Mouse (Mus musculus) neural tube, embryonic 14.5 days (tissue): ENCODE results near the gene Hnf1b. TPM values are rescaled to one million over a fixed set of nuclear protein-coding genes. Genes with fewer than 3 reads are reported as not detected.

ENCODE experiments used
- ATAC-seq: fragments of 200-750 bp; cut with Nextera tagmentation; 2 replicates; pipeline ENCODE4 v1.8.0; 2017; ENCODE audit warnings: low read depth, mild to moderate bottlenecking, moderate TSS enrichment, moderate library complexity
- H3K27ac ChIP-seq: fragments of 300-500 bp; sonication (generic); 2 replicates; pipeline ENCODE4 v1.5.1; 2014; ENCODE audit warnings: low read depth, mild to moderate bottlenecking, control low read depth, low read length, moderate library complexity, mixed read lengths
- H3K27me3 ChIP-seq: fragments of 300-500 bp; sonication (generic); 2 replicates; pipeline ENCODE4 v1.6.1; 2014; ENCODE audit warnings: low read length; ENCODE audit not compliant: control insufficient read depth, insufficient read depth
- H3K36me3 ChIP-seq: fragments of 300-500 bp; sonication (generic); 2 replicates; pipeline ENCODE4 v1.6.1; 2014; ENCODE audit warnings: low read length, mixed read lengths; ENCODE audit not compliant: control insufficient read depth, insufficient read depth
- H3K4me1 ChIP-seq: fragments of 300-500 bp; sonication (generic); 2 replicates; pipeline ENCODE4 v1.6.1; 2014; ENCODE audit warnings: low read length; ENCODE audit not compliant: control insufficient read depth, insufficient read depth
- H3K4me2 ChIP-seq: fragments of 300-500 bp; sonication (generic); 2 replicates; pipeline ENCODE4 v1.6.1; 2014; ENCODE audit warnings: mild to moderate bottlenecking, low read depth, low read length, control low read depth
- H3K4me3 ChIP-seq: fragments of 300-500 bp; sonication (generic); 2 replicates; pipeline ENCODE4 v1.5.1; 2014; ENCODE audit warnings: low read depth, low read length, control low read depth, mixed read lengths
- H3K9ac ChIP-seq: fragments of 300-500 bp; sonication (generic); replicated peaks from 2 replicates; pipeline ENCODE4 v1.6.1; 2014; ENCODE audit warnings: low read depth, mild to moderate bottlenecking, control low read depth, low read length, mixed read lengths
- H3K9me3 ChIP-seq: fragments of 300-500 bp; sonication (generic); 2 replicates; pipeline ENCODE4 v1.6.1; 2016; ENCODE audit warnings: low read length; ENCODE audit not compliant: control insufficient read depth
- WGBS: fragments of 180-500 bp; shearing (Covaris S2); extraction: QIAGEN DNeasy Blood & Tissue Kit; methylation state at CpG from one replicate; pipeline ENCODE4 v1.1.7; 2014; 5-methylcytosine and 5-hydroxymethylcytosine counted together
- polyA plus RNA-seq: library from polyadenylated mRNA; unstranded; fragments of >200 nt; fragmentation: Nextera tagmentation; extraction: Ambion mirVana; gene quantifications from 2 replicates; pipeline ENCODE4 v1.2.1, GENCODE M21; 2014

The Hnf1b gene
- polyA plus RNA-seq, 1 experiment from 2014 or later: 0.63 TPM

- Histone ChIP-seq H3K4me2 (no peak overlapping the region), H3K27ac (no peak overlapping the region), H3K27me3 (no peaks in the 10 kb centered on the region), H3K4me1 (no peaks in the 10 kb centered on the region), H3K4me3 (no peak overlapping the region), H3K9me3 (no peaks in the 10 kb centered on the region), H3K9ac (no peak overlapping the region), H3K36me3 (no peaks in the 10 kb centered on the region)
- ATAC-seq: no peak
- WGBS: 8% methylated on average over 1 of the region's 1 CpGs
These were observed 19.3 kb downstream of the Hnf1b start for GRCm38 (mm10) chr11:83869147-83869546.

DNA sequence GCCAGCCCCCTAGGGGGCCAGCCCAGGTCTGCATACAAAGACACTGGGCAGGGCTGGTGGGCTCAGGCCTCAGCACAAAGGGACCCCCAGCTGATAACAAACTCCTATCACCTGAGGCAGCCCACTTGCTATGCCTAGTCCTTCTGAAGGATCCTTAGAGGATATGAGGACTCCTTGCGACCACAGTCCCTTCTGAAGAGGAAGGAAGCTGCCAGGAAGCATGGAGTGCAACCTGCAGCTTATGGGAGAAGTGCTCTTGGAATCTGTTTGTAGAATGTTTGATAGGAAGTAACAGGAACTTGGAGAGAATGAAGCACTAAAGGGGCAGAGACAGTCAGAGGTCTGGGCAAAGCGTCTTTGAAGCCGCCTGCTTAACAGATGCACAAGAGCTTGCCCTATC is 19.8 kb downstream of the Hnf1b start:
- Histone ChIP-seq H3K4me3 (no peak overlapping the region), H3K9ac (no peak overlapping the region), H3K27ac (no peak overlapping the region), H3K9me3 (no peaks in the 10 kb centered on the region), H3K36me3 (no peaks in the 10 kb centered on the region), H3K4me1 (no peaks in the 10 kb centered on the region), H3K27me3 (no peaks in the 10 kb centered on the region), H3K4me2 (no peak overlapping the region)
- ATAC-seq: no peak
- WGBS: 58% methylated on average over 3 of the region's 3 CpGs

GRCm38 (mm10) chr11:83871780-83872554 is 22.1 kb downstream of the Hnf1b start:
- no peaks in the 10 kb centered on the region for H3K27me3 ChIP-seq
- 63% methylated on average over 9 of the region's 9 CpGs for WGBS
- no peak for ATAC-seq
- no peak overlapping the region for H3K4me3 ChIP-seq
- no peak overlapping the region for H3K9ac ChIP-seq
- no peaks in the 10 kb centered on the region for H3K36me3 ChIP-seq
- H3K27ac ChIP-seq: no peak overlapping the region
- H3K4me1 ChIP-seq: no peaks in the 10 kb centered on the region
- H3K9me3 ChIP-seq: no peaks in the 10 kb centered on the region
- no peak overlapping the region for H3K4me2 ChIP-seq

- Histone ChIP-seq H3K4me3 (no peak overlapping the region), H3K9me3 (no peaks in the 10 kb centered on the region), H3K4me1 (no peaks in the 10 kb centered on the region), H3K9ac (no peak overlapping the region), H3K4me2 (no peak overlapping the region), H3K36me3 (no peaks in the 10 kb centered on the region), H3K27me3 (no peaks in the 10 kb centered on the region), H3K27ac (no peak overlapping the region)
- whole genome bisulfite sequencing: 30% methylated on average over 9 of the region's 9 CpGs
- ATAC-seq: no peak
These were observed 23.6 kb downstream of the Hnf1b start for GRCm38 (mm10) chr11:83873509-83873908.

GRCm38 (mm10) chr11:83876630-83877029 is 26.8 kb downstream of the Hnf1b start:
- 91% methylated on average over 7 of the region's 7 CpGs for WGBS
- ATAC-seq: no peak

GRCm38 (mm10) chr11:83877765-83878164 is 27.9 kb downstream of the Hnf1b start:
- H3K4me2 ChIP-seq: no peak overlapping the region
- ATAC-seq: no peak
- no peak overlapping the region for H3K9ac ChIP-seq
- no peak overlapping the region for H3K27ac ChIP-seq
- no peak overlapping the region for H3K4me3 ChIP-seq
- 81% methylated on average over 8 of the region's 8 CpGs for WGBS
- no peaks in the 10 kb centered on the region for H3K36me3 ChIP-seq
- H3K27me3 ChIP-seq: no peaks in the 10 kb centered on the region
- H3K9me3 ChIP-seq: no peaks in the 10 kb centered on the region
- H3K4me1 ChIP-seq: no peaks in the 10 kb centered on the region

More at GRCm38 (mm10) chr11:83876630-83877029, 26.8 kb downstream of the Hnf1b start:
- Histone ChIP-seq H3K4me2 (no peak overlapping the region), H3K4me1 (no peaks in the 10 kb centered on the region), H3K4me3 (no peak overlapping the region), H3K27me3 (no peaks in the 10 kb centered on the region), H3K9me3 (no peaks in the 10 kb centered on the region), H3K9ac (no peak overlapping the region), H3K36me3 (no peaks in the 10 kb centered on the region), H3K27ac (no peak overlapping the region)

GRCm38 (mm10) chr11:83878417-83878952 is 28.6 kb downstream of the Hnf1b start:
- H3K27ac ChIP-seq: no peak overlapping the region
- ATAC-seq: no peak
- no peaks in the 10 kb centered on the region for H3K36me3 ChIP-seq
- H3K4me3 ChIP-seq: no peak overlapping the region
- no peak overlapping the region for H3K9ac ChIP-seq
- 82% methylated on average over 4 of the region's 4 CpGs for WGBS
- no peaks in the 10 kb centered on the region for H3K4me1 ChIP-seq
- no peaks in the 10 kb centered on the region for H3K9me3 ChIP-seq
- no peaks in the 10 kb centered on the region for H3K27me3 ChIP-seq
- H3K4me2 ChIP-seq: no peak overlapping the region

- Histone ChIP-seq H3K4me3 (no peak overlapping the region), H3K36me3 (no peaks in the 10 kb centered on the region), H3K9me3 (no peaks in the 10 kb centered on the region), H3K27me3 (no peaks in the 10 kb centered on the region), H3K4me1 (no peaks in the 10 kb centered on the region), H3K9ac (no peak overlapping the region), H3K27ac (no peak overlapping the region), H3K4me2 (no peak overlapping the region)
- no peak for ATAC-seq
- WGBS: 74% methylated on average over 3 of the region's 3 CpGs
These were observed 29.3 kb downstream of the Hnf1b start for GRCm38 (mm10) chr11:83879130-83879529.

GRCm38 (mm10) chr11:83881438-83881837 is 31.6 kb downstream of the Hnf1b start:
- no peak overlapping the region for H3K4me2 ChIP-seq
- H3K9me3 ChIP-seq: no peaks in the 10 kb centered on the region
- no peak for ATAC-seq
- whole genome bisulfite sequencing: 92% methylated on average over 5 of the region's 5 CpGs
- no peaks in the 10 kb centered on the region for H3K27me3 ChIP-seq
- H3K27ac ChIP-seq: no peak overlapping the region
- no peak overlapping the region for H3K9ac ChIP-seq
- no peak overlapping the region for H3K4me3 ChIP-seq
- no peaks in the 10 kb centered on the region for H3K36me3 ChIP-seq
- H3K4me1 ChIP-seq: no peaks in the 10 kb centered on the region
